Mouse (Mus musculus) lung, postnatal 0 days (tissue): ENCODE data around the gene Poldip2.

Experiments used
- CTCF ChIP-seq: IDR thresholded peaks from 2 replicates; pipeline ENCODE4 v1.5.1; 2016; ENCODE audit warnings: antibody characterized with exemption, mild to moderate bottlenecking
- EP300 ChIP-seq: IDR thresholded peaks from 2 replicates; pipeline ENCODE4 v1.6.1; 2016; ENCODE audit warnings: antibody characterized with exemption, mild to moderate bottlenecking, control low read depth

GRCm38 (mm10) chr11:78513106-78513790 is 1.3 kb downstream of the Poldip2 start:
- no peak for TF ChIP-seq CTCF
- no peak for TF ChIP-seq EP300
